ENCODE assay signal across 8 mouse cellular contexts in genomic region chr11:103112552-103112912, GRCm38 (mm10). TPM values are rescaled to one million over a fixed set of nuclear protein-coding genes. Genes with fewer than 3 reads are reported as not detected.
DNase-seq lines count a peak whose midpoint lies in the region; ATAC-seq and TF ChIP-seq lines count a peak whose summit lies in the region.

No protein-coding gene starts in this region.

- no peaks in the 10 kb centered on the region for H3K36me3 ChIP-seq in heart, embryonic 12.5 days
- H3K36me3 ChIP-seq in MEL (ENCODE audit: control insufficient read depth in 1 of 2, insufficient read depth in 2 of 2, low read length in 2 of 2) = peaks cover 0 to 9% of the 10 kb centered on the region in 2 experiments; a peak in 2 of 4 replicates
- no peaks in the 10 kb centered on the region for H3K36me3 ChIP-seq in heart, postnatal 0 days (replicated peaks; ENCODE audit: control insufficient read depth, insufficient read depth, low read length)
- H3K36me3 ChIP-seq in midbrain, embryonic 10.5 days = no peaks in the 10 kb centered on the region

- 0 out of 2 replicates have a peak overlapping the region, but pooled peaks have one; percentile 7 for H3K27ac ChIP-seq in heart, embryonic 12.5 days (ENCODE audit: poor library complexity, severe bottlenecking)
- no peak overlapping the region for H3K27ac ChIP-seq in MEL (ENCODE audit: control insufficient read depth, low read depth, low read length)
- peak overlapping the region; percentile 69 for H3K27ac ChIP-seq in heart, postnatal 0 days (ENCODE audit: low read depth)
- H3K27ac ChIP-seq in midbrain, embryonic 10.5 days (replicated peaks) = peak overlapping the region; percentile 74

- peak overlapping the region; percentile 60 for H3K9ac ChIP-seq in heart, embryonic 12.5 days
- H3K9ac ChIP-seq in MEL (ENCODE audit: control insufficient read depth, low read depth, low read length, poor library complexity, severe bottlenecking) = no peak overlapping the region
- peak overlapping the region; percentile 65 for H3K9ac ChIP-seq in heart, postnatal 0 days (replicated peaks; ENCODE audit: low read depth, low read length)

- no peaks in the 10 kb centered on the region for H3K9me3 ChIP-seq in heart, embryonic 12.5 days (replicated peaks)
- no peaks in the 10 kb centered on the region for H3K9me3 ChIP-seq in MEL (replicated peaks; ENCODE audit: insufficient read depth, low read length)
- no peaks in the 10 kb centered on the region for H3K9me3 ChIP-seq in heart, postnatal 0 days (replicated peaks; ENCODE audit: control insufficient read depth, low read length)
- H3K9me3 ChIP-seq in midbrain, embryonic 10.5 days (replicated peaks) = no peaks in the 10 kb centered on the region

- DNase-seq in heart, postnatal 10 days = no peak
- no peak for DNase-seq in MEL (ENCODE audit: low read depth, low spot score)
- no peak for DNase-seq in heart, postnatal 0 days (ENCODE audit: low spot score)
- peak; percentile 39 for DNase-seq in midbrain, embryonic 10.5 days (ENCODE audit: low spot score)
- DNase-seq in layer of hippocampus, adult 11-12 months (ENCODE audit: low spot score) = no peak
- no peak for DNase-seq in retina, postnatal 1 day

- TF ChIP-seq RAD21 in MEL (IDR thresholded peaks at IDR 0.05; ENCODE audit: low read depth, low read length) = no peak

- intact Hi-C loops in heart, postnatal 10 days (cut with DNase I) = no loop called here

- no peak for TF ChIP-seq EP300 in MEL (IDR thresholded peaks at IDR 0.05; ENCODE audit: low read depth in 1 of 2, low read length in 2 of 2)
- TF ChIP-seq EP300 in heart, postnatal 0 days (IDR thresholded peaks at IDR 0.05; ENCODE audit: low read depth) = no peak

- no peaks in the 10 kb centered on the region for H3K27me3 ChIP-seq in heart, embryonic 12.5 days (replicated peaks)
- H3K27me3 ChIP-seq in MEL (ENCODE audit: control insufficient read depth in 1 of 2, insufficient read depth in 2 of 2, low read length in 2 of 2) = no peaks in the 10 kb centered on the region
- H3K27me3 ChIP-seq in heart, postnatal 0 days (ENCODE audit: control insufficient read depth, insufficient read depth, low read length) = no peaks in the 10 kb centered on the region
- peaks cover 41% of the 10 kb centered on the region for H3K27me3 ChIP-seq in midbrain, embryonic 10.5 days (ENCODE audit: low read depth, poor library complexity, severe bottlenecking)

- peak overlapping the region; percentile 39 for H3K4me3 ChIP-seq in heart, embryonic 12.5 days
- no peak overlapping the region for H3K4me3 ChIP-seq in MEL (ENCODE audit: control insufficient read depth in 1 of 2, insufficient read depth in 1 of 2, low read depth in 2 of 2, low read length in 2 of 2)
- H3K4me3 ChIP-seq in heart, postnatal 0 days (ENCODE audit: low read depth, low read length) = peak overlapping the region; percentile 49
- peak overlapping the region; percentile 47 for H3K4me3 ChIP-seq in midbrain, embryonic 10.5 days

- TF ChIP-seq CTCF in MEL (IDR thresholded peaks at IDR 0.05 in 2 of 3, conservative IDR thresholded peaks at IDR 0.05 in 1 of 3; ENCODE audit: control insufficient read depth in 1 of 3, insufficient read depth in 1 of 3, low read depth in 2 of 3, low read length in 3 of 3, poor library complexity in 1 of 3, severe bottlenecking in 1 of 3) = no peak
- no peak for TF ChIP-seq CTCF in heart, postnatal 0 days (IDR thresholded peaks at IDR 0.05; ENCODE audit: low read depth)

- 16% methylated on average over 9 of the region's 9 CpGs for WGBS in heart, embryonic 12.5 days
- 21% methylated on average over 9 of the region's 9 CpGs for WGBS in heart, postnatal 0 days
- 5% methylated on average over 9 of the region's 9 CpGs for WGBS in midbrain, embryonic 10.5 days

- peak overlapping the region; percentile 80 for H3K4me2 ChIP-seq in heart, embryonic 12.5 days
- H3K4me2 ChIP-seq in heart, postnatal 0 days (ENCODE audit: low read depth, low read length) = peak overlapping the region; percentile 86

- ATAC-seq in heart, embryonic 12.5 days (ENCODE audit: insufficient number of reproducible peaks, low FRiP score) = no peak
- no peak for ATAC-seq in heart, postnatal 0 days (ENCODE audit: insufficient read depth, low read depth)
- no peak for ATAC-seq in megakaryocyte-erythroid progenitor cell, adult 5-6 weeks (replicated peaks; ENCODE audit: low FRiP score, low TSS enrichment, poor library complexity, severe bottlenecking)

- peaks cover 19% of the 10 kb centered on the region for H3K4me1 ChIP-seq in heart, embryonic 12.5 days (replicated peaks)
- peaks cover 4 to 8% of the 10 kb centered on the region in 2 experiments; a peak in 3 of 4 replicates for H3K4me1 ChIP-seq in MEL (ENCODE audit: control insufficient read depth in 1 of 2, insufficient read depth in 2 of 2, low read length in 2 of 2)
- H3K4me1 ChIP-seq in heart, postnatal 0 days (ENCODE audit: control insufficient read depth, insufficient read depth) = peaks cover 21% of the 10 kb centered on the region
- H3K4me1 ChIP-seq in midbrain, embryonic 10.5 days = peaks cover 41% of the 10 kb centered on the region

- no peak for TF ChIP-seq POLR2A in MEL (IDR thresholded peaks at IDR 0.05; ENCODE audit: control insufficient read depth in 1 of 2, insufficient read depth in 1 of 2, low read depth in 1 of 2, low read length in 2 of 2, poor library complexity in 1 of 2)

- H3K79me2 ChIP-seq in MEL (ENCODE audit: control insufficient read depth, insufficient read depth, low read length, poor library complexity) = peaks cover 21% of the 10 kb centered on the region

RNA-seq across cellular contexts. Expression of gene Hexim1, which starts 3.5 kb away (rescaled TPM):
- polyA plus RNA-seq in heart, embryonic 12.5 days (2016; fragmentation: Nextera tagmentation; extraction: Ambion mirVana) = 2.8 and 3.0 TPM in 2 replicates
- 10 to 100 TPM; 20.4 to 22.6 TPM for total RNA-seq in heart, postnatal 10 days (2021)
- 17.3 and 18.4 TPM in 2 replicates for total RNA-seq in MEL (2012; rRNA removed)
- 10 to 100 TPM in 1 of 2 experiments, not detected in 1; 25.4 TPM for polyA plus RNA-seq in MEL (2012; ENCODE audit: insufficient read depth in 1 of 2, insufficient read length in 2 of 2, low read depth in 1 of 2, low replicate concordance in 2 of 2, missing spikeins in 1 of 2)
- total RNA-seq in heart, postnatal 0 days (2014; rRNA removed; ENCODE audit: low replicate concordance) = 9.0 and 11.0 TPM in 2 replicates
- polyA plus RNA-seq in heart, postnatal 0 days (2015; fragmentation: Nextera tagmentation; extraction: Ambion mirVana) = 3.2 and 3.3 TPM in 2 replicates
- polyA plus RNA-seq in midbrain, embryonic 10.5 days (2016; fragmentation: Nextera tagmentation; extraction: Ambion mirVana) = 2.3 and 2.7 TPM in 2 replicates
- 10.5 and 15.5 TPM in 2 replicates for total RNA-seq in megakaryocyte-erythroid progenitor cell, adult 5-6 weeks (2014; fragmentation: Nextera tagmentation)
- total RNA-seq in megakaryocyte-erythroid progenitor cell, adult 5-6 weeks (2017) = 22.8 and 32.0 TPM in 2 replicates

RNA-seq across cellular contexts. Expression of gene Acbd4, which starts 11.1 kb away (rescaled TPM):
- 13.5 and 13.8 TPM in 2 replicates for polyA plus RNA-seq in heart, embryonic 12.5 days (2016; fragmentation: Nextera tagmentation; extraction: Ambion mirVana)
- total RNA-seq in heart, postnatal 10 days (2021) = 10 to 100 TPM; 35.5 to 37.4 TPM
- 15.2 and 16.6 TPM in 2 replicates for total RNA-seq in MEL (2012; rRNA removed)
- polyA plus RNA-seq in MEL (2012; ENCODE audit: insufficient read depth in 1 of 2, insufficient read length in 2 of 2, low read depth in 1 of 2, low replicate concordance in 2 of 2, missing spikeins in 1 of 2) = 10 to 100 TPM in 1 of 2 experiments, not detected in 1; 18.3 TPM
- total RNA-seq in heart, postnatal 0 days (2014; rRNA removed; ENCODE audit: low replicate concordance) = 16.3 and 20.0 TPM in 2 replicates
- 21.6 and 22.2 TPM in 2 replicates for polyA plus RNA-seq in heart, postnatal 0 days (2015; fragmentation: Nextera tagmentation; extraction: Ambion mirVana)
- polyA plus RNA-seq in midbrain, embryonic 10.5 days (2016; fragmentation: Nextera tagmentation; extraction: Ambion mirVana) = 10.7 and 12.5 TPM in 2 replicates
- total RNA-seq in megakaryocyte-erythroid progenitor cell, adult 5-6 weeks (2014; fragmentation: Nextera tagmentation) = 6.8 and 15.5 TPM in 2 replicates
- total RNA-seq in megakaryocyte-erythroid progenitor cell, adult 5-6 weeks (2017) = 10.8 and 11.4 TPM in 2 replicates

RNA-seq across cellular contexts. Expression of gene Plcd3, which starts 11.1 kb away (rescaled TPM):
- polyA plus RNA-seq in heart, embryonic 12.5 days (2016; fragmentation: Nextera tagmentation; extraction: Ambion mirVana) = 5.8 and 6.6 TPM in 2 replicates
- 10 to 100 TPM; 26.7 to 27.7 TPM for total RNA-seq in heart, postnatal 10 days (2021)
- total RNA-seq in MEL (2012; rRNA removed) = 1.7 and 2.0 TPM in 2 replicates
- 1 to 10 TPM in 1 of 2 experiments, not detected in 1; 2.6 TPM for polyA plus RNA-seq in MEL (2012; ENCODE audit: insufficient read depth in 1 of 2, insufficient read length in 2 of 2, low read depth in 1 of 2, low replicate concordance in 2 of 2, missing spikeins in 1 of 2)
- total RNA-seq in heart, postnatal 0 days (2014; rRNA removed; ENCODE audit: low replicate concordance) = 27.0 and 38.9 TPM in 2 replicates
- polyA plus RNA-seq in heart, postnatal 0 days (2015; fragmentation: Nextera tagmentation; extraction: Ambion mirVana) = 14.5 and 16.3 TPM in 2 replicates
- polyA plus RNA-seq in midbrain, embryonic 10.5 days (2016; fragmentation: Nextera tagmentation; extraction: Ambion mirVana) = 1.4 TPM in 2 replicates
- total RNA-seq in megakaryocyte-erythroid progenitor cell, adult 5-6 weeks (2014; fragmentation: Nextera tagmentation) = not detected in 2 replicates
- total RNA-seq in megakaryocyte-erythroid progenitor cell, adult 5-6 weeks (2017) = not detected in 2 replicates

RNA-seq across cellular contexts. Expression of gene Hexim2, which starts 19.7 kb away (rescaled TPM):
- 7.8 and 8.4 TPM in 2 replicates for polyA plus RNA-seq in heart, embryonic 12.5 days (2016; fragmentation: Nextera tagmentation; extraction: Ambion mirVana)
- total RNA-seq in heart, postnatal 10 days (2021) = 1 to 10 TPM; 3.1 to 3.9 TPM
- 12.3 and 17.2 TPM in 2 replicates for total RNA-seq in MEL (2012; rRNA removed)
- polyA plus RNA-seq in MEL (2012; ENCODE audit: insufficient read depth in 1 of 2, insufficient read length in 2 of 2, low read depth in 1 of 2, low replicate concordance in 2 of 2, missing spikeins in 1 of 2) = 10 to 100 TPM in 1 of 2 experiments, not detected in 1; 12.5 TPM
- 1.6 and 1.7 TPM in 2 replicates for total RNA-seq in heart, postnatal 0 days (2014; rRNA removed; ENCODE audit: low replicate concordance)
- polyA plus RNA-seq in heart, postnatal 0 days (2015; fragmentation: Nextera tagmentation; extraction: Ambion mirVana) = 4.2 and 4.9 TPM in 2 replicates
- polyA plus RNA-seq in midbrain, embryonic 10.5 days (2016; fragmentation: Nextera tagmentation; extraction: Ambion mirVana) = 7.8 and 8.2 TPM in 2 replicates
- total RNA-seq in megakaryocyte-erythroid progenitor cell, adult 5-6 weeks (2014; fragmentation: Nextera tagmentation) = 4.1 and 12.1 TPM in 2 replicates
- 1.6 and 7.8 TPM in 2 replicates for total RNA-seq in megakaryocyte-erythroid progenitor cell, adult 5-6 weeks (2017)

RNA-seq across cellular contexts. Expression of gene Fmnl1, which starts 58.4 kb away (rescaled TPM):
- polyA plus RNA-seq in heart, embryonic 12.5 days (2016; fragmentation: Nextera tagmentation; extraction: Ambion mirVana) = 1.1 and 1.7 TPM in 2 replicates
- 10 to 100 TPM; 14.4 to 15.6 TPM for total RNA-seq in heart, postnatal 10 days (2021)
- total RNA-seq in MEL (2012; rRNA removed) = 1.4 and 1.7 TPM in 2 replicates
- 10 to 100 TPM in 1 of 2 experiments, not detected in 1; 17.2 TPM for polyA plus RNA-seq in MEL (2012; ENCODE audit: insufficient read depth in 1 of 2, insufficient read length in 2 of 2, low read depth in 1 of 2, low replicate concordance in 2 of 2, missing spikeins in 1 of 2)
- 2.2 and 3.4 TPM in 2 replicates for total RNA-seq in heart, postnatal 0 days (2014; rRNA removed; ENCODE audit: low replicate concordance)
- 0.91 and 1.1 TPM in 2 replicates for polyA plus RNA-seq in heart, postnatal 0 days (2015; fragmentation: Nextera tagmentation; extraction: Ambion mirVana)
- polyA plus RNA-seq in midbrain, embryonic 10.5 days (2016; fragmentation: Nextera tagmentation; extraction: Ambion mirVana) = 1.1 and 1.2 TPM in 2 replicates
- total RNA-seq in megakaryocyte-erythroid progenitor cell, adult 5-6 weeks (2014; fragmentation: Nextera tagmentation) = 32.2 and 35.9 TPM in 2 replicates
- total RNA-seq in megakaryocyte-erythroid progenitor cell, adult 5-6 weeks (2017) = 7.4 and 9.7 TPM in 2 replicates

Comparison
In these comparisons a context has a peak if more than half of its experiments do, and no peak if none do; other contexts are left out.
1. H3K4me3 ChIP-seq: peak in heart, embryonic 12.5 days (single experiment), heart, postnatal 0 days (single experiment) and midbrain, embryonic 10.5 days (single experiment); none in MEL (0 of 2).